Mouse (Mus musculus) heart, adult 11 months (tissue): ENCODE measurements around the gene Hs3st2.
A peak's percentile ranks its signal among the peaks of the same experiment; 100 is the strongest.

Experiments
- DNase-seq: peaks from one replicate; pipeline ENCODE4 v3.0.0; 2022

Gene Hs3st2

DNA sequence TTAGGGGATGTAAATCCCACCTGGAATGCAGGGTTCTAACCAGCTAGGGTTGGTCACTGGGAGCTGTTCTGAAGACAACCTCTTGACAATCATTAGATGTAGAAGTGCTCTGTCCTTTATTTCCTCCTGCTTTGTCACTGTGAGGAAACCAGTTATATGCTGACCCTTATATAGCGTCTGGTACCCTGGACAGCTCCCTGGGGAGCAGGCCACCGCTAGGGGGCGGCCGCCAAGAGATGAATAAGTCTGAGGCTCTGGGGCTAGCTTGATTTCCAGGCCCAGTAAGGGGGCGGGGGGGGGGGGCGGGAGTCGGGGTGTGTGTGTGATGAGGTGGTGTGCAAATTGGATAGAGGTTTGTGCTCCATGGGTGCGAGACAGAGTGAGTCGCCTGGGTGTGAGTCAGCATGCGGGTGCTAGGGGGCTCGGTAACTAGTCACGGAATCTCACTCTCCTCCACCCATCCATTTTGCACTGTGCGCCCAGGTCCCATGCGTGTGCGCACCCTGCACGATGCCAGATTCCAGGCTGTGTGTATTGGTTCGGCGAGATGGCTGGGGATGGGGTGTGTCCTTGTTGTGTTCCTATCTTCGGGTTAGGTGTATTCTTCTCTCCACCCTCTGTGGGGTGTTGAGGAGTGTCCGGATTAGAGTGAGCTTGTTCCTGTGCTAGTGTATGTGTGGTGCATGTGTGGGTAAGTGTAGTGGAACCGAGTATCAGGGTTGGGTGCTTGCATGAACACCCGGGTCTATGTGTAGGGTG is at the start of gene Hs3st2:
Gene Hs3st2 (plus strand): TSS at position 635 of the 759 bp plus-strand sequence.
- DNase-seq, result no peak

DNA sequence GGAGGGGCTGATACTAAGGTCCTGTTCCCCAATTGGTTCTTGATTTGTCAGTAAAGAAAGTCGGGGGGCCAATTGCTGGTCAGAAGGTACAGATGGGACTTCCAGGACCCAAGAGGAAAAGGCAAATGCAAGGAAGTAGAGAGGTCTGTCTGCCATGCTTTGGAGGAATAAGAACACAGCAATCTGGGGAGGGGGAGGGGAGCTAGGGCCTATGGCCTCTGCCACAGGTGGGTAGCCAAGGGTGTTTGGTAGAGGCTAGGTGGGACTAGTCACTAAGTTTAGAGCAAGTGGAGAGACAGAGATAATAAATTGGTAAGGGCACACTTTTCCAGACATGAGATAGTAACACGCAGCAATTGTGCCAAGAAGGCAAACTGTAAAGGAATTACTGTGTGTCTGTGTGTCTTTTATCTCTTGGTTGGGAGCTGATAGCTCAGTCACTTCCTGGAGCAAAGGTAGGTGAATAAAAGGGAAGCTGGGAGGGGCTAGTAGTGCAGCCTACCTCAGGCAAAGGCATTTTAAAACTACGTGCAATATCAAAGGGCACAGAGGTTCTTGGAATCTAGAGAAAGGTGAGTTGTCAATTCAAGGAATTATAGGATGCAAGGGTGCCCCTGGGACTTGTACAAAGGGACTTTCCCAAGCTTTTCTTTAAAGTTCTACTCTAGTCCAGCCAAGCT is 43.2 kb upstream of the Hs3st2 start:
- DNase-seq, result peak; percentile 55

DNA sequence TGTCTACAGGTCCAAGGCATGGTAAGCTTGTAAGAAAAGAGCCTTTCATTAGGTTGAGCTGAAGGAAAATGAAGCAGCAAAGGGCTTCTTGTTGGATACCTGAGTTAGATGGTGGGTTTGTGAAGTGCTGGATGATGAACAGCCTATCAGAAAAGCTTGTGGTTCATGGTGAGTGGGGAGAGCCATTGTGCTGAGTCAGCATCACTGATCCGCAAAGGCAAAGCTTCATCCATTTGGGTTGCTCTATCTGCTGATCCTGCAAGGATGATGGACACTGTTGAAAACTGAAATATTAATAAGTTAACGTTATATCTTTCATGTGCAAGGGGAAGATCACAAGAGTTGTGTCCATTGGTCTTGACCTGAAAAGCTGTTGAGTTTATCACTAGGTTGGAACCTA is 40.0 kb upstream of the Hs3st2 start:
- no peak for DNase-seq

DNA sequence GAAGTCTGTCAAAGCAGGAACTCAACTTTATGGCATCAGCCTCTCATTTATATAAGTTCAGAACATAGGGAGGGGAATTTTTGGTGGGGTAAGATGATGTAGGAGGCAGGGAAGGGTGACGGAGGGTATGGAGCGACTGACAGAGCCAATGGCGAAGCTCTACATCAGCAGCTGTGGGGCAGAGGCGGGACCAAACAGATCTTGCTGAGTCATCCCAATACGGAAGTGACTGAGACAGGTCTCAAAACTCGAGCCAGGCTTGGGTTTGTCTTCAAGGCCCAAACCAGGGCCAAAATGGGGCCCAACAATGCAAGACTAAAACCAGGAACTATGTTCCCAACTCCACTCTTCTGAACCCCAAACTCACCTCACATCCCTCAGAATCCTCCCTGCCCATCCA is 30.2 kb upstream of the Hs3st2 start:
- peak; percentile 52 for DNase-seq

DNA sequence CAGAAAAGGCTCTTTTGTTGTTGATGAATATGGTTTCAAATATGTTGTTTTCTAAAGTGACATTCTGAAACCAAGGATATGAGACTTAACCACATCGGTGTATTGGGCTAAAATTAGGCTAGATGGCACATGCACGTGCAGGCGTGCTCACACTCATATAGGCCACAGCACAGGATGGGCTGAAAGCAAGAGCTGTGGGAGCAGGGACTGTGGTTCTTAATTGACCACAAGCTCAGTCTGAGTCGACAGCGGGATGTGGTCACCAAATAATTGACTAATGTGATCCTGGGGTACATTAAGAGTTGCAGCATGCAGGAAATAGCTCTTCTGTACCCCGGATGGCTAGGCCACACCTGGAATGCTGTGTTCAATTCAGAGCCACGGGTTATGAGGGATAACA is 26.1 kb upstream of the Hs3st2 start:
- DNase-seq, result peak; percentile 71

DNA sequence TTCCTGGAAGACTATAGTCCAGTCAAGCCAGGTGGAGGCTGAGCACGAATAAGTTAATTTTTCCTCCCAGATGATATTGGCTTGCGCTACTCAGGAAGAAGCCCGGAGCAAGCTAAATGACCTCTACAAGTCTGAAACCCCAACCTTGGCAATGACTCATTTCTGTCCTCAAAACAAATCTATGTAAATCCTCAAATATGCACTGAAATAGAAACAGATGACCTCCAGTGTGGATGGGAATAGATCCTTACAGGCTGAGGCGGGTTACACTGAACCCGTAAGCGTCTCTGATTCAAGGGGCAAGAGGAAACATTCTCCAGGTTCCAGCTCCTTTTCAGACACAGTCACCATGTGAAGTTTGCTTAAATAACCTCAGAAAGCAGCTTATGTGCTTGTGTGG is 24.5 kb upstream of the Hs3st2 start:
- DNase-seq, result peak; percentile 21

DNA sequence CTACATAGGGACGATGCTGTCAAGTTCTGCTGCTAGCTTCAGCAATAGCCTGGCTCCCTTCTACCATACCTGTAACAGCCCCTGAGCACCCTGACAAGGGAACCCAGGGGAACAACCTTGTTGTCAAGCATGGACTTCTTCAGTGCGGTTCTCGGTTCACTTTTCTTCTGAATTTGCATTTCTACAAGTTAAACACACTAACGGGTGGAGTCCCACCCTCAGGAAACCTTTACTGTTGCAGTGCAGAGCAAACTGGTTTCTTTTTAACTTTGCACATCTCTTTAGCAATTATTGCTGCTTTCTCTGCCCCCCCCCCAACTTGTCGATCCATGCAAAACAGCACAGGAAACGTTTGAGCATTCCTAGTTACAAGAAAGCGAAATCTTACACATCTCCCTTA is 19.7 kb upstream of the Hs3st2 start:
- peak; percentile 49 for DNase-seq

DNA sequence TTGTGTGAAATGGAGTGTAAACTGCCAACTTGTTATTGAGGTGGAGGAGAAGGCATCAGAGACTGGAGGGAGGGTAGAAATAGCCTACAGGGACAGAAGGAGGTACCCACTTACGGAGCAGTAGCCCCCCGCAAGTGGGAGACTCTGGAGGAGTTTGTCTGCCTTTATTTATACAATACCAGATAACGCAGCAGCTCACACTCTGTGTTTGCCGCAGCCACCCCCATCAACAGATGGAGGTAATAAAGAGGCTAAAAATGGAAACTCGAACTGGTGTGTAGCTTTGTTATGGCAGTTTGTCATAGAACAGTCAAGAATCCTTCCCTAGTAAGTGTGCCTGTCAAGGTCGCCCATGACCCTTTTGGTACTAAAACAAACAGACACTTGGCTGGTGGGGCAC is 16.2 kb upstream of the Hs3st2 start:
- DNase-seq, result peak; percentile 68

DNA sequence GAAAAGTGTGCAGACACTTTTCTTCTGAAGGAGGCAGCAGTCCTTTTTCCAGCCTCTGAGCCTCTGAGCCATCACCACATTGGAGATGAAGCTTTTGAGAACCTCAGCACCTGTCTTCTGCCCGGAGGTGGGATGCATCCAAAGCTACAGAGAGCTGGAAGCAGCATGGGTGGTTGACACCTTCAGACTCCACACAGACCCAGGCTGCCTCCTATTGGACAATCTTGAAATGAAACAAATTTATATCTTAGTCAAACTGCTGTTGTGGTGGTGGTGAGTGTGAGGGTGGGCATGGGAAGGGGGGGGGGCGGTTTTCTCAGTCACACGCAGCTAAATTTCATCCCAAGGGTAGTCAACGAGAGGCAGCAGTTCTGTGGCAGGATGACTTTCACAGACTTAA is 12.7 kb upstream of the Hs3st2 start:
- no peak for DNase-seq

DNA sequence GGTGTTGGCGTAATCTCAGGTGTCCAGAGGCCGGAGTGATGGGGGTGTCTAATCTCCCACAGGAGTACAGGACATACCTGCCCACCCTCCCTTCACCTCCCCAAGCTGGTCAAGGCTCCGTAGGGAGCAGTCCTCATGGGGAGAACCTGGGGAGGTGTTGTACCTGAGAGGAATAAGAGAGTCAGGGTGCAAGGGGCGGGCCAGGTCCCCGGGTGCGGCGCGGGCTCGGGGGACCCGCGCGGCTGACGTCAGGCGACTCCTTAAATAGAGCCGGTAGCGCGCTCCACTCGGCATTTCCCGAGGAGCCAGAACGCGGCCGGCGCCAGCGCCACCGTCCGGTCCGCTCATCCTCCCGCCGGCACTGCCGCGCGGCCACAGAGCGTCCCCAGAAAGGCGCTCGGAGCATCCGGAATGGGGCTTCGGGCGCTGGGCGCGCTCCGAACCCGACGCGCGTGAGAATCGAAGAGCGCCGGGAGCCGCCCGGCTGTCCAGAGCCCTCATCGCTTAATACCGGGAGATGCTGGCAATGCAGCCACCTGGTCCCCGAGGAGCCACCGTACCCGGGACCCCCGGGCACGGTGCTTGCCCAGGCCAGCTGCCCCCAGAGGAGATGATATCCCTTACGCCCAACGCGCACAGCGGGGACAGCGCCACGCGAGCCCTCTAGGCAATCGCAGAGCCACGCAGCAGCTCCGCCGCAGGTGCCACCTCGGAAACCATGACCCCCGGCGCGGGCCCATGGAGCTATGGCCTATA is 503 bp downstream of the Hs3st2 start:
- DNase-seq, result no peak

DNA sequence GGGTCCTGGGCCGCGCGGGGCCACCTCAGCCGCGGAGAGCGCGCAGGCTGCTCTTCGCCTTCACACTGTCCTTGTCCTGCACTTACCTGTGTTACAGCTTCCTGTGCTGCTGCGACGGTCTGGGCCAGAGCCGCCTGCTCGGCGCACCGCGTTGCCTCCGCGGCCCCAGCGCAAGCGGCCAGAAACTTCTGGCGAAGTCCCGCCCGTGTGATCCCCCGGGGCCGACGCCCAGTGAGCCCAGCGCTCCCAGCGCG is 1.0 kb downstream of the Hs3st2 start:
- no peak for DNase-seq

DNA sequence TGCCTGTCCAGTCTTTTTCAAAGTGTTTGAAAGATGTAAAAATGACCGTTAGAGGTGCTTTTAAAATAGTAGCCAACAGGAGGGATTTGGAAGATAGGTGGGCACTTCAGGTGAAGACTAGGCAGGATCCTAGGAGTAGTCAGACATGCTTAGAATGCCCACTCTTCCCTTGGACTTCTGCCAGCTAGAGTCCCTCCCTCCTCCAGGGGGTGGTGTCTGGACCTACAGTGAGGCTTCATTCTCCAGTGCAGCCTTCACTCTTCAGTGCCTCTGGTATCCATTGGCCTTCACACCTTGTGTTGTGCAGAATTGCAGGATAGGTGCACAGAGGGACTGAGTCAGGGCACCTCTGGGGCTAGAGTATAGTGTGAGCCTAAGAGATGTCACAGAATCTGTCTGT is 2.2 kb downstream of the Hs3st2 start:
- no peak for DNase-seq

DNA sequence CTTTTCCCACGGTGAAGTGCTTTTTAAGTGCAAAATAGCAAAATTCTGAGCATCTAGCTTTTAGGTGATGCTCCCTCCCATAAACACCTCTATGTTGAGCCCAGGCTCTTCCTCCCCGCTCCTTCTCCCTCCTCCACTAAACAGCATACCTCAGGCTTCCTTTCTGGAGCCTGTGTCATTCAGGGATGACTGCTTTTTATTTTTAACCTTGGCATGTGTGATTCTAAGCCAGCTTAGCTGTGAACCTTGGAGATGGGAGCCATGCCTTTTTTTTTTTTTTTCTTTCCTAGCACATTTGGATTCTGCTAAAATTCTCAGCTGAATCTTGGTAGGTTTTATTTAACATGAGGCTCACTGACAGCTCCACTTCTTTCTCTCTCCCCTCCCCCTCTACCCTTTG is 3.2 kb downstream of the Hs3st2 start:
- no peak for DNase-seq

DNA sequence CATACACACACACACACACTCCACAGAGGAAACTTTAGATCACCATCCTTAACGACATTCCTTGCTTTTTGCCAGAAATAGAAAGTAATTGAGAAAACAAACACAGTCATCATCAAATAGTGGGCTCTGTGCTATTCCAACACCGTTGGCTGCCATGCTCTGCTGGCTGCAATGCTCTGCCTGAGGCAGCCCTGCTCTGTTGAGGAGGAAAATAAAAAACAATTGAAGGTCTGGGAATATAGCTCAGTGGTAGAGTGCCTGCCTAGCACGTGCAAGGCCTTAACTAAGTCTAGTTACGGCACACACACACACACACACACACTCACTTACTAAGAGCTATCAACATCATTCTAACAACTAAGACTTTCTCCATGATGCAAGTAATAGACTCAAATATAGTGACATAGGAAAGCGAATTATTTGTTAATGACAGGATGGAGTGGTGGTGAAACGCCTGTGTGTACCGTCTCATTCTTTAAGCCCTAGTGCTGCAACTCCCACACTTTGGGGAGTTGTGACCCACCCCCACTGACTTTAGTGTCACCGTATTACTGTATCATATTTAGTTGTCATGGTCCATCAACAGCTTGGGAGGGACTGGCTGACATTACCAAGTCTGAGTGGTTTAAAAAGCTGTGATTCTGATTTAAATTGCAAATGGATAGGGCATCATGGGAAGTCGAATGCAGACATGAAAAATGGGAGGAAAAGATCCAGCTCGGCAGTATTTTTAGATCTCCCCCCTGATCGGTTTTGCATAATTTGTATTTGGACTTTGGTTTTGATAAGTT is 19.3 kb downstream of the Hs3st2 start:
- DNase-seq, result no peak

DNA sequence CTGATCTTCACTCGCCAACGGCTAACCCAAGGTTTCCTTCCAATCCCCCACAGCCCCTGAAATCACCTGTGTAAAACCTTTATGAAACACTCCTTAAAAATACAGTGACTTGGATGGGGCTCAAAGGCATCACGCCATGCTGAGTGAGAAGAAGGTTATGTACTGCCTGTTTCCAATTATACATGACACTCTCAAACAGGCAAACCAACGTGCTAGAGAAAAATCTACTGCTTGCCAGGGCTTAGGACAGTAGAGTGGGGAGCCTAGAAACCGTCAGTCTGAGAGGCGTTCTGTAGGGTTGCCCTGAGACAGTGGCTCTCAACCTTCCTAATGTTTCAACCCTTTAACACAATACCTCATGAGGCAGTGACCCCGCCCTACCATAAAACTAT is 19.8 kb downstream of the Hs3st2 start:
- DNase-seq, result no peak

DNA sequence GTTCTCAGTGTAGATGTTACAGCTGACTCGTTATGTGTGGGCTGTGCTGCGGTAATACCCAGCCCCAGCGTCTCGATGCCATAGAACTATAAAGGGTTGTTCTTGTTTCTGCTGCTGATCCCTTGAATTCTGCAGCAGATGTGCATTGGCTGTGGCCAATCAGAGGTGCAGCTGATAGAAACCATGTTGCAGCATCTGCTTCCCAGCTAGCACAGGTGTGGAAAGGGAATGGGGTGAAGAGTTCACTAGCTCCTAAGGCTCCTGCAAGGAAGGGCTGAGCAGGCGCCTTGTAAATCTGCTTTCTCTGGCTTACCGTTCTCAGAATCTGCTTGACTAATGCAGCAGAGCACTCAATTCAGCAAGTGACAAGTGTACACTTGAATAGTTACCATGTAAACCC is 45.2 kb downstream of the Hs3st2 start:
- peak; percentile 68 for DNase-seq

DNA sequence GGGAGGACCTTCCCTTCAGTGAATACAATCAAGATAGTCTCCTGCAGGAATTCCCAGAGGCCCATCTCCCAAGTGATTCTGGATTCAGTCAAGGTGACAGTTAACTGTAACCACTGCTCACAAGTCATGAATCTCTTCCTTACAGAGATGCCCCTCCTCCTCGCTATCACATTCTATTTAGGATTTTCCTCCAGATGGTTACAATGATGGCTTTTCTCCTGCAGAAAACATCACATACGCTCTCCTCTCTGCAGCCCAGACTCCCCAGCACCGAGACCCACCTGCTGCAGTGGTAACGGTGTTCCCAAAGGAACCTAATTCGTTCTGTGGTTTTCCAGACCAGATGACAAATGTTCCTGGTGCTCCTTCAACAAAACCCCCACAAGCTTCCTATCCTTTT is 49.5 kb downstream of the Hs3st2 start:
- DNase-seq, result peak; percentile 23

DNA sequence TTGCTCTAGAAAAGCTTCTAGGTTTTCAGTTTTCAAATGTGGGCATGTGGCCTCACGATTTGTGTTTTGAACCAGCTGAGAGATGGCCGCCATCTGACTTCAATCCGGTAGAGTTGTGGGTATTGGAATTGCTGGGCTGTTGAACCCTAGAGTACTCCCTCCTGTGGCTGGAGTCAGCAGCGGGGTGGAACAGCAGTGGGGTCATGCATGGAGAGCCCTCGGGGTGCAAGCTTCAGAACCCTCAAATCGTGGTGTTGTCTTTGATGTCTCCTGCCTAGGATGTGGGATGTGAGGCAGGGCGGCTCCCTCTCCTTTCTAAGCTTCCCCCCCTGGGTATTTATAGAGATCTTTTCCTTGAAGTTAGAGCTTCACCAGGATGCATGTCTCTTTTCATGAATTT is 52.7 kb downstream of the Hs3st2 start:
- peak; percentile 58 for DNase-seq

DNA sequence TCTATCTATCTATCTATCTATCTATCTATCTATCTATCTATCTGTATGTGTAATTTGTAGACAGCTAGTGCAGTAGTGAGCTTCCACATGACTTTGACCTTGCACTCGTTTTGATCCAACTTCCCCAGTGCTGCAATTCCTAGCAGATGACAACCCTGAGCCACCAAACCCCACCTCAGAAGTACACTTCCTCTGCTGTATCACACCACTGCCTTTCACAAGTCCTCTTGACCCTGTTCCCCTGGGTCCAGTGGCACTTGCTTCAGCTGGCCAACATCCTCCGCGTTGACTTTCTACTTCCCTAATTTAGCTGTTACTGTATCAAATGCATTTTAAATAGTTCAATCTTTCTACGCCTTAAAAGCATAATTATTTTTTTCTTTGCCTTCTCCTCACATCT is 54.6 kb downstream of the Hs3st2 start:
- DNase-seq, result peak; percentile 89

DNA sequence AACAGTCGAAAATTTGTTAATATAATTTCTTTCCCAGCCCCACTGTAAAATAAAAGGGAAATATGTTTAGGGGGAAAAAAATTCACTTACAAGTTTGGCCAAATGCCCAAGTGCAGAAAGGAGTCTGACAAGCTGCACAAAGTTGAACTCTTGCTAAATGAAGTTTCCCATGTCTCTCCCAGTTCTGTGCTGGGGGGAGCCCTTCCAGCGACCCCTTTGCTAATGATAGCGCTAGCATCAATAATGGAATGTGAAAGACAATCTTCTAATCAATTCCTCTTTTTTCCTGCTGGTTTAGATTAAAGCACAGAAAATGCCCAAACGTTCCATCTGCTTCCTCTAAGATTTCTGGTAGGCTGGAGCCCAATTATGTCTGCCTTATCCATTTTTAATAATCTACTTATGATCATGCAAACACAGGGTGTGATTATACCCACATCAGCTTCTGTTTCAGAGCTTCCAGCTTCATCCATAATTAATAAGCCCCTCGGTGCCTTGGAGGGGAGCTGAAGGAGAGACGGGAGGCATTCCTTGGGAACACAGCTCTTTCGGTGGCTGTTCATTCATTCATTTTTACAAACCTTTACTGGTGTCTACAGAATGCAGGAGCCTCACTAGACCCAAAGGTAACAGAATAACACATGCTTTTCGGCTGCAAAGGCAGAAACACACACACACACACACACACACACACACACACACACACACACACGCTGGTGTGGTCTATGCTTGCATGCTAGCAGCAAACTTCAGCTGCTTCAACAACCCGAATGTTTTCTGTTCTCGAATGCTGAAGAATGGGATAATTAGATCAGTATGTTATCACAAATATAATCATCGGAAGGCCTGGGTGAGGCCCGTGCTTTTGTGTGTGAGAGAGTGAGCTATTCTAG is 59.5 kb downstream of the Hs3st2 start:
- peak; percentile 57 for DNase-seq

DNA sequence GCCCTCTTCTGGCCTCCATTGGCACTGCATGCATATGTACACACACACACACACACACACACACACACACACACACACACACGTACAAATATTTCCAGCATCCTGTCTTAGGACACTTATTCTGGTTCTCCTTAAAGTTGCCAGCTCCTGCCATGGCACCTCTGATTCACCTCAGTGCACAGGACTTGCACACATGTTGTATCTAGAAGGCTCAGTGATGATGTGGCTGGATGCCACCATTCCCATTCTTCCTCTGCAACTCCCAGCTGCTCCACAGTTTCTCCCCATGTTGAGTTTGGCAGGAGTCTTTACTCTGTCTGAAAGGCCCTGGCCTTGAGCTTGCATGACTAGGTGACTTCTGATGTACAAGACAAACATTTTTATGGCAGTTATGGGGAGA is 65.1 kb downstream of the Hs3st2 start:
- peak; percentile 70 for DNase-seq

DNA sequence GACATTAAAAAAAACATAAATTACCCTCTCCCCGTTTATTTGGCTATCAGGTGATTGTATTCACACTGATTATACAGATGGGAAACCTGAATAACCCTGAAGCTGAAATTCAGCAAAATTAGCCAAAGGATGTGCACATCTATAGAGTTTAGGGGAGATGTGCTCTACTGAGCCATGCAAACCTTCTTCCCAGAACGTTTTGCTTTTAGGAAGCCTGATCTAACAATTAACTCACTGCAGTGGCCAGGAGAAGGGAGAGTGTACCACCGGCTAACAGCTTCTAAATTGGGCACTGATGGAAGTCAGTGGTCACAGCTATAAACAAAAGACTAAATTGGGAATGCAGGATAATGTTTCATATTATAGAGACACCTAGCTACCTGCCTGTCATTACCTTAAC is 66.4 kb downstream of the Hs3st2 start:
- DNase-seq, result peak; percentile 73
